Mouse (Mus musculus): Measurements from ENCODE around the gene Nacc2. TPM values are rescaled to one million over a fixed set of nuclear protein-coding genes. Genes with fewer than 3 reads are reported as not detected.

Gene Nacc2
- total RNA-seq, 2 experiments from 2014 or later: 45.6 to 46.4 TPM

DNA sequence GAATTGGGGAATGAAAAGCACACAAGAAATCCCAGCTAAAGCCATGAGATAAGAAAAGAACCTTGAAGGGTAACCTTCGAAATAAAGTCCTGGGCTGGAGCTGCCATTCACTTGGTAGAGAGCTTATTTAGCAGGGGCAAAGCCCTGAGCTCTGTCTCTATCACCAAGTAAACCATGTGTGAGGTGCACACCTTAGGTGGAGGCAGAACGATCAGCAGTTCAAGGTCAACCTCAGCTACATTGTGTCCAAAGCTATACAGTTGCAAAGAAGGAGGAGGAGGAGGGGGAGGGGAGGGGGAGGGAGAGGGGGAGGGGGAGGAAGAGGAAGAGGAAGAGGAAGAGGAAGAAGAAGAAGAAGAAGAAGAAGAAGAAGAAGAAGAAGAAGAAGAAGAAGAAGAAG is 46.9 kb downstream of the Nacc2 start:
- no peak for DNase-seq (ENCODE audit: extremely low spot score in 1 of 2, low spot score in 2 of 2)
- intact Hi-C loops (cut with DNase I): no loop called here

DNA sequence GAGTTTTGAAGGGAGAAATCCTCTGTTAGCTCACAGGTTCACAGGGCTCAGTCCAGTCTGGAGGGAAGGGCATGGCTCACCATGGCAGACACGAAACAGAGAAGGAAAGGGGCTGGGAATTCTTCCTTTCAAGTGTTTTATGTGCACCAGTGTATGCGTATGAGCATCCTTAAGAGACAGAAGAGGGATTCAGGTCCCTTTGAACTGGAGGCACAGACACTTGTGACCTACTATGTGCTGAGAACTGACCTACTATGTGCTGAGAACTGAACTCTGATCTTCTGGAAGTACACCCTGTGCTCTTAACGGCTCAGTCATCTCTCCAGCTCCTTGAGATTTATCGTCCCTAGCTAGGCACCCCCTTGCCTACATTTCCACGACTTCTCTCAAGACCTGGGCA is 48.5 kb downstream of the Nacc2 start:
- no peak for DNase-seq (ENCODE audit: extremely low spot score in 1 of 2, low spot score in 2 of 2)
- intact Hi-C loops (cut with DNase I): no loop called here

GRCm38 (mm10) chr2:26068592-26068991 is 54.4 kb downstream of the Nacc2 start:
- DNase-seq (ENCODE audit: extremely low spot score in 1 of 2, low spot score in 2 of 2): no peak
- intact Hi-C loops (cut with DNase I): no loop called here

GRCm38 (mm10) chr2:26068175-26068574 is 54.8 kb downstream of the Nacc2 start:
- no peak for DNase-seq (ENCODE audit: extremely low spot score in 1 of 2, low spot score in 2 of 2)
- intact Hi-C loops (cut with DNase I): no loop called here

DNA sequence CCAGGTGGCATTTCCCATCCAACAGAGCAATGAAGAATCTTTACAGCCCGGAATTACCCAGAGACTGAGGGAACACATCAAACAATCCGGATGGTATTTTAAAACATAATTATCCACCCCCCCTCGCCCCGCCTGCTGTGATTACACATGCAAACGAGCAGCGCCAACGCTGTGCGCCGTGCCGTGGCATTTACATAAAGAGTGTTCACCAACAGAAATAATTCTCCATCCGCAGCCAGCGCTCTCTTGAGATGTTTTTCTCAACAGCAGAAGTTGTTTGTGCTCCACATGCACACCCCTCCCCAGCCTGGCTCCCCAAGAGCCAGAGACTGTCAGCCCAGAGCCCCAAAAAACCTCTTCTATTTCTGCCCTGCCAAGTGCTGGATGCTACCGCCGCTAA is 56.5 kb downstream of the Nacc2 start:
- DNase-seq (ENCODE audit: extremely low spot score in 1 of 2, low spot score in 2 of 2): peak; percentile 62 to 77
- intact Hi-C loops (cut with DNase I): no loop called here

DNA sequence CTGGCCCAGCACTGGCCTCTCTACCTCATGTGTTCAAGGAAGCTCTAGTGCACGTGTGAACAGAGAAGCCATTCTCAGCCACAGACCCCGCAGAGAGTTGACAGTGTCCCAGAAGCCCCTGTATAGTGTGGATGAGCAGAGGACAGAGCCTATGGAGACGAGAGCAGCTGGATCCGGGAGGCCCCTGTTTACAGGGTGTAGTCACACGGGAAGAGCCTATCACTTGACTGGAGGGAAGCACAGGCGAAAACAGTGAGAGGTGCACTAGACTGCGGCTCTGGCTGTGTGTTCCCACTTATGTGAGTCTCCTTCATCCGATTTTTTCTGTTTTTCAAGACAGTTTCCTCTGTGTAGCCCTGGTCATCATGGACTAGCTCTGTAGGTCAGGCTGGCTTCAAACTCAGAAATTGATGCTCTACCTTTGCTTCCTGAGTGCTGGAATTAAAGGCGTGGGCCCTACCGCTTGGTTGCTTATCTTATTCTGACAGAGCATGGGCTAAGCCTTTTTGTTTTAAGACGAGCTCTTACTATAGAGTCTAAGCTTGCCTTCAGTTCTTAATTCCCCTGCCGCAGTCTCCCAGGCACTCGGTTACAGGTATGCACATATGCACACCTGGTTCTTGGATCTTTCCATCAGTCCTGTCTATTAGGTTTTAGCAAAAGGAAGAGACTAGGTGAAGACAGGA is 60.1 kb downstream of the Nacc2 start:
- DNase-seq (ENCODE audit: extremely low spot score in 1 of 2, low spot score in 2 of 2): no peak
- intact Hi-C loops (cut with DNase I): loop anchor here (5.0 kb wide), 1 partner anchor 59 kb away; the partner anchor contains the start of gene Nacc2

GRCm38 (mm10) chr2:26062241-26062640 is 60.8 kb downstream of the Nacc2 start:
- intact Hi-C loops (cut with DNase I): loop anchor here (5.0 kb wide), 1 partner anchor 60 kb away; the partner anchor contains the start of gene Nacc2
- no peak for DNase-seq (ENCODE audit: extremely low spot score in 1 of 2, low spot score in 2 of 2)

DNA sequence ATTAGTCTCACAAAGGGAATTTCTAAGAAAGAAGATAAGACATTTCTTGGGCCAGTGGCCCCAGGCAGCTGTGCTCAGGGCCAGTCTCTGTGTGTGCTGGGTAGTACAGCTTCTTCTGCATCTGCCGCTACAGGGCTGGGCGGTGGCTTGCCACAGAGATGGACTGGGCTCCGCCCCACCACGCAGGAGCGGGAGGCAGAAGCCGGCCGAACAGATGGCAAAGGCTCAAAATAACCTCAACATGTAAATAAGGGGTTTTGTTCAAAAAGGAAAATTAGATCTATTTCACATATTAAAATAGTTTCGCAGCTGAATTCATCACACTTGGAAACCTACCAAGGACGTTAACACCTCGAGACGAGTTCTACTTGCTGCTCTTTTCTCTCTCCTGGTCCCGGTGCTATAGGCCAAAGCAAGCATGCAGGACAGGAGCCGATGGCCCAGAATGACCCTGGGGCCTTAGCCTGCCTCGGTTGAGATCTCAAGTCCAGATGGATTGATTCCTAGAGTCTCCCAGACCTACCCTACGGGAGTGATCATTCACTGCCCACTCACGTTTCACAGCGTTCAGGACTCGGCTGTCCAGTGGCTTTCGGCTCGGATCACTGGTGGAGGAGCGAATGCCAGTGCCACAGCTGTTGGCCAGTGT is 61.9 kb downstream of the Nacc2 start:
- intact Hi-C loops (cut with DNase I): loop anchor here (5.0 kb wide), 1 partner anchor 61 kb away; the partner anchor contains the start of gene Nacc2
- peak; percentile 50 to 54 for DNase-seq (ENCODE audit: extremely low spot score in 1 of 2, low spot score in 2 of 2)

GRCm38 (mm10) chr2:26057053-26057452 is 66.0 kb downstream of the Nacc2 start:
- intact Hi-C loops (cut with DNase I): no loop called here
- DNase-seq (ENCODE audit: extremely low spot score in 1 of 2, low spot score in 2 of 2): no peak

- no peak for DNase-seq (ENCODE audit: extremely low spot score in 1 of 2, low spot score in 2 of 2)
- intact Hi-C loops (cut with DNase I): no loop called here
Observed at GRCm38 (mm10) chr2:26056226-26056625, 66.8 kb downstream of the Nacc2 start.

GRCm38 (mm10) chr2:26055747-26056102 is 67.3 kb downstream of the Nacc2 start:
- no peak for DNase-seq (ENCODE audit: extremely low spot score in 1 of 2, low spot score in 2 of 2)
- intact Hi-C loops (cut with DNase I): no loop called here

DNA sequence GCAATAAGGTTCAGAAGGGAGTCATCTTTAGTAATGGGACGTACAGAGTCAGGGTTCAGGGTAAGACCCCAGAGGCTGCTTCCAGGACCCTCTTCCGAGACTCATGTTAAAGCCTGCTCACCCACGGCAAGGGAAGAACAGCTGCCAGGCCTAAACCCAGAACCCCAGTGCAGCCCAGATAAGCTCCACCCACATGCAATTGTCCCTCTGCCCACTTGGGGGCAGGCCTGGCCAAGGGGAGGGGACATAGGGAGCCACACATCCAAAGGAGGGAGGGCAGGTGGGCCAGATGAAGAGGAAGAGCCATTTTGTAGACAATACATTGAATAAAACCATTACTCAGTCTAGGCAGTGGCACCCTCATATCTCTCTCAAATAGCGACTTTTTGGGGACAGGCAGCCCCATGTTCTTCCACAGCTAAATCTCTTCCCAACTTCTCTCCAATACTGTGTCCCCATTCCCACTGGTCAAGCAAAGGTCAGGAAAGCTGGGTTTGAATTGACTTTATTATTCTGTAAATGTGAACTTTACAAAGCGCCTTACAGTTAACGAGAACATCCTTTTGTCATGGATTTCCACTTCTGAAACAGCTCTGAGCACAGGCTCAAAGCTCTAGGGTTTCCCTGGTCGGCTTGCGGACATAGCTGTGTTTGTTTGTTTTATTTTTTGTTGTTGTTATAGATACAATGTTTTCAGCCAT is 67.8 kb downstream of the Nacc2 start:
- intact Hi-C loops (cut with DNase I): no loop called here
- peak; percentile 21 to 81 for DNase-seq (ENCODE audit: extremely low spot score in 1 of 2, low spot score in 2 of 2)

DNA sequence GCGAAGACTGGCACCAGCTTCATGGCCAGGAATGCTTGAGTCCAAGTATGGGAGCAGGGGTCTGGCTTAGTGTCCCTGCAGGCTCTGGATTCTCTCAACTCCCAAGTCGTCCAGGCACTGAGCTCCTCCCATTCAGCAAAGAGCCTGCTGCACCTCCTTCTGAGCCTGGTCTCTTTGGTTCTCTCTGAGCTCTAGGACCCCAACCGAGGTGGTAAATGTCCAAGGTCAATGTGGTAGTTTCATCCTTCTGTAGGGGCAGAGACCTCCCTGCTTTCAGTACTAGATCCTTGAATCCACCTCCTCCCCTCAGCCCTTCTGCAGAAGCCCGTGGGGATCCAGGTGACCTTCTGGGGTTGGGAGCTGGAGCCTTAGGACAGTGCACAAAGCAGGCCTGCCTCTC is 70.2 kb downstream of the Nacc2 start:
- intact Hi-C loops (cut with DNase I): no loop called here

GRCm38 (mm10) chr2:26048816-26049215 is 74.2 kb downstream of the Nacc2 start:
- DNase-seq (ENCODE audit: extremely low spot score in 1 of 2, low spot score in 2 of 2): no peak
- intact Hi-C loops (cut with DNase I): no loop called here

More for the DNA sequence above, 70.2 kb downstream of the Nacc2 start:
- DNase-seq (ENCODE audit: extremely low spot score in 1 of 2, low spot score in 2 of 2): no peak

DNA sequence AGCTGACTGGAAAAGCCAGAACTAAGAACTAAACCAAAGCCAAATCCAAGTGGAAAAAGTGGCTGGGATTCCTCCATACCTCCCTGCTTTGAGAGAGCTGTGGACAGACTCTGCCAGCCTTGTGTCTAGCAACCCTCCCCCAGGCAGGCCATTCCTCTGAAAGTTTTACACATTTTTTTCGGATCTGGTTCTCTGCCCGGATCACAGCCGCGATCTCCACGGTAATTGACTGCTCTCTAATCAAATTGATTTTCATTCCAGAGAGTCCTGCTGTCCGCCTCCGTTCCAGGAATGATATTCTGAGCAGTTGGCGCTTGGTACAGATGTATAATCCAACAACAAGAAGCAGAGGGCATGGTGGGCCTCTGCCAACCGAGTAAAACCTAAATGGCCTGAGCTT is 78.8 kb downstream of the Nacc2 start:
- intact Hi-C loops (cut with DNase I): no loop called here
- DNase-seq (ENCODE audit: extremely low spot score in 1 of 2, low spot score in 2 of 2): no peak

GRCm38 (mm10) chr2:26042603-26043002 is 80.4 kb downstream of the Nacc2 start:
- DNase-seq (ENCODE audit: extremely low spot score in 1 of 2, low spot score in 2 of 2): no peak
- intact Hi-C loops (cut with DNase I): no loop called here

- intact Hi-C loops (cut with DNase I): no loop called here
- DNase-seq (ENCODE audit: extremely low spot score in 1 of 2, low spot score in 2 of 2): no peak
Observed at GRCm38 (mm10) chr2:26041163-26041810, 81.7 kb downstream of the Nacc2 start.

GRCm38 (mm10) chr2:26039951-26040350 is 83.1 kb downstream of the Nacc2 start:
- DNase-seq (ENCODE audit: extremely low spot score in 1 of 2, low spot score in 2 of 2): peak; percentile 69 to 84
- intact Hi-C loops (cut with DNase I): no loop called here

- no peak for DNase-seq (ENCODE audit: extremely low spot score in 1 of 2, low spot score in 2 of 2)
- intact Hi-C loops (cut with DNase I): no loop called here
Observed at GRCm38 (mm10) chr2:26037386-26037785, 85.6 kb downstream of the Nacc2 start.

Measured in left cerebral cortex, postnatal 10 days (tissue).